Mouse (Mus musculus): Measurements from ENCODE around the gene Stxbp6. TPM values are rescaled to one million over a fixed set of nuclear protein-coding genes. Genes with fewer than 3 reads are reported as not detected.

The Stxbp6 gene
- polyA plus RNA-seq, 1 experiment from 2014 or later: 34.1 TPM

GRCm38 (mm10) chr12:44931716-44932115 is 142.8 kb downstream of the Stxbp6 start:
- Histone ChIP-seq H3K4me1 (ENCODE audit: control insufficient read depth, insufficient read depth, low read length) (peaks cover 8% of the 10 kb centered on the region; the same call in 1 of the 2 replicates), H3K36me3 (ENCODE audit: control insufficient read depth, insufficient read depth, low read length) (no peaks in the 10 kb centered on the region), H3K27me3 (ENCODE audit: control insufficient read depth, insufficient read depth, low read length) (no peaks in the 10 kb centered on the region), H3K9me3 (ENCODE audit: control insufficient read depth, low read length) (no peaks in the 10 kb centered on the region), H3K9ac (ENCODE audit: low read depth, low read length) (no peak overlapping the region), H3K4me2 (replicated peaks; ENCODE audit: low read depth, low read length) (no peak overlapping the region), H3K27ac (ENCODE audit: low read depth, low read length) (no peak overlapping the region), H3K4me3 (ENCODE audit: low read length) (no peak overlapping the region)
- 75% methylated on average over 7 of the region's 7 CpGs for WGBS
- ATAC-seq (ENCODE audit: low FRiP score, low TSS enrichment): no peak

- H3K4me1 ChIP-seq (ENCODE audit: control insufficient read depth, insufficient read depth, low read length): peaks cover 8% of the 10 kb centered on the region; the same call in 1 of the 2 replicates
- no peaks in the 10 kb centered on the region for H3K9me3 ChIP-seq (ENCODE audit: control insufficient read depth, low read length)
- no peak overlapping the region for H3K9ac ChIP-seq (ENCODE audit: low read depth, low read length)
- no peaks in the 10 kb centered on the region for H3K27me3 ChIP-seq (ENCODE audit: control insufficient read depth, insufficient read depth, low read length)
- no peak overlapping the region for H3K4me2 ChIP-seq (replicated peaks; ENCODE audit: low read depth, low read length)
- no peak overlapping the region for H3K4me3 ChIP-seq (ENCODE audit: low read length)
- no peak overlapping the region for H3K27ac ChIP-seq (ENCODE audit: low read depth, low read length)
- peak; percentile 77; the same call in 1 of the 2 replicates for ATAC-seq (ENCODE audit: low FRiP score, low TSS enrichment)
- WGBS: 46% methylated on average over 3 of the region's 3 CpGs
- no peaks in the 10 kb centered on the region for H3K36me3 ChIP-seq (ENCODE audit: control insufficient read depth, insufficient read depth, low read length)
Measured at GRCm38 (mm10) chr12:44928456-44928855, 146.1 kb downstream of the Stxbp6 start.

- peaks cover 8% of the 10 kb centered on the region; the same call in 1 of the 2 replicates for H3K4me1 ChIP-seq (ENCODE audit: control insufficient read depth, insufficient read depth, low read length)
- no peaks in the 10 kb centered on the region for H3K27me3 ChIP-seq (ENCODE audit: control insufficient read depth, insufficient read depth, low read length)
- H3K4me2 ChIP-seq (replicated peaks; ENCODE audit: low read depth, low read length): no peak overlapping the region
- ATAC-seq (ENCODE audit: low FRiP score, low TSS enrichment): no peak
- no peaks in the 10 kb centered on the region for H3K9me3 ChIP-seq (ENCODE audit: control insufficient read depth, low read length)
- no peak overlapping the region for H3K9ac ChIP-seq (ENCODE audit: low read depth, low read length)
- no peaks in the 10 kb centered on the region for H3K36me3 ChIP-seq (ENCODE audit: control insufficient read depth, insufficient read depth, low read length)
- H3K27ac ChIP-seq (ENCODE audit: low read depth, low read length): no peak overlapping the region
- no peak overlapping the region for H3K4me3 ChIP-seq (ENCODE audit: low read length)
- WGBS: 88% methylated on average over 3 of the region's 3 CpGs
Measured at GRCm38 (mm10) chr12:44925901-44926300, 148.6 kb downstream of the Stxbp6 start.

- no peaks in the 10 kb centered on the region for H3K36me3 ChIP-seq (ENCODE audit: control insufficient read depth, insufficient read depth, low read length)
- peaks cover under 1% of the 10 kb centered on the region; the same call in 1 of the 2 replicates for H3K4me1 ChIP-seq (ENCODE audit: control insufficient read depth, insufficient read depth, low read length)
- no peaks in the 10 kb centered on the region for H3K9me3 ChIP-seq (ENCODE audit: control insufficient read depth, low read length)
- H3K27ac ChIP-seq (ENCODE audit: low read depth, low read length): no peak overlapping the region
- H3K4me3 ChIP-seq (ENCODE audit: low read length): no peak overlapping the region
- H3K4me2 ChIP-seq (replicated peaks; ENCODE audit: low read depth, low read length): no peak overlapping the region
- ATAC-seq (ENCODE audit: low FRiP score, low TSS enrichment): no peak
- 91% methylated on average over 3 of the region's 3 CpGs for WGBS
- no peak overlapping the region for H3K9ac ChIP-seq (ENCODE audit: low read depth, low read length)
- H3K27me3 ChIP-seq (ENCODE audit: control insufficient read depth, insufficient read depth, low read length): no peaks in the 10 kb centered on the region
Measured at GRCm38 (mm10) chr12:44923273-44923672, 151.2 kb downstream of the Stxbp6 start.

- H3K9ac ChIP-seq (ENCODE audit: low read depth, low read length): no peak overlapping the region
- no peak overlapping the region for H3K27ac ChIP-seq (ENCODE audit: low read depth, low read length)
- no peaks in the 10 kb centered on the region for H3K4me1 ChIP-seq (ENCODE audit: control insufficient read depth, insufficient read depth, low read length)
- no peaks in the 10 kb centered on the region for H3K36me3 ChIP-seq (ENCODE audit: control insufficient read depth, insufficient read depth, low read length)
- no peaks in the 10 kb centered on the region for H3K27me3 ChIP-seq (ENCODE audit: control insufficient read depth, insufficient read depth, low read length)
- H3K4me2 ChIP-seq (replicated peaks; ENCODE audit: low read depth, low read length): no peak overlapping the region
- H3K9me3 ChIP-seq (ENCODE audit: control insufficient read depth, low read length): no peaks in the 10 kb centered on the region
- WGBS: 45% methylated on average over 4 of the region's 4 CpGs
- ATAC-seq (ENCODE audit: low FRiP score, low TSS enrichment): no peak
- no peak overlapping the region for H3K4me3 ChIP-seq (ENCODE audit: low read length)
Measured at GRCm38 (mm10) chr12:44922241-44922640, 152.3 kb downstream of the Stxbp6 start.

GRCm38 (mm10) chr12:44919613-44920012 is 154.9 kb downstream of the Stxbp6 start:
- 91% methylated on average over 2 of the region's 2 CpGs for WGBS
- Histone ChIP-seq H3K4me3 (ENCODE audit: low read length) (no peak overlapping the region), H3K9ac (ENCODE audit: low read depth, low read length) (no peak overlapping the region), H3K27me3 (ENCODE audit: control insufficient read depth, insufficient read depth, low read length) (no peaks in the 10 kb centered on the region), H3K4me1 (ENCODE audit: control insufficient read depth, insufficient read depth, low read length) (no peaks in the 10 kb centered on the region), H3K36me3 (ENCODE audit: control insufficient read depth, insufficient read depth, low read length) (no peaks in the 10 kb centered on the region), H3K27ac (ENCODE audit: low read depth, low read length) (no peak overlapping the region), H3K4me2 (replicated peaks; ENCODE audit: low read depth, low read length) (no peak overlapping the region), H3K9me3 (ENCODE audit: control insufficient read depth, low read length) (no peaks in the 10 kb centered on the region)
- ATAC-seq (ENCODE audit: low FRiP score, low TSS enrichment): no peak

GRCm38 (mm10) chr12:44918929-44919328 is 155.6 kb downstream of the Stxbp6 start:
- no peak for ATAC-seq (ENCODE audit: low FRiP score, low TSS enrichment)
- H3K27ac ChIP-seq (ENCODE audit: low read depth, low read length): no peak overlapping the region
- H3K27me3 ChIP-seq (ENCODE audit: control insufficient read depth, insufficient read depth, low read length): no peaks in the 10 kb centered on the region
- WGBS: 84% methylated on average over 2 of the region's 2 CpGs
- H3K36me3 ChIP-seq (ENCODE audit: control insufficient read depth, insufficient read depth, low read length): no peaks in the 10 kb centered on the region
- H3K4me3 ChIP-seq (ENCODE audit: low read length): no peak overlapping the region
- H3K4me2 ChIP-seq (replicated peaks; ENCODE audit: low read depth, low read length): no peak overlapping the region
- H3K9ac ChIP-seq (ENCODE audit: low read depth, low read length): no peak overlapping the region
- no peaks in the 10 kb centered on the region for H3K9me3 ChIP-seq (ENCODE audit: control insufficient read depth, low read length)
- no peaks in the 10 kb centered on the region for H3K4me1 ChIP-seq (ENCODE audit: control insufficient read depth, insufficient read depth, low read length)

- no peak overlapping the region for H3K27ac ChIP-seq (ENCODE audit: low read depth, low read length)
- ATAC-seq (ENCODE audit: low FRiP score, low TSS enrichment): no peak
- no peaks in the 10 kb centered on the region for H3K9me3 ChIP-seq (ENCODE audit: control insufficient read depth, low read length)
- H3K4me2 ChIP-seq (replicated peaks; ENCODE audit: low read depth, low read length): no peak overlapping the region
- H3K36me3 ChIP-seq (ENCODE audit: control insufficient read depth, insufficient read depth, low read length): no peaks in the 10 kb centered on the region
- no peaks in the 10 kb centered on the region for H3K4me1 ChIP-seq (ENCODE audit: control insufficient read depth, insufficient read depth, low read length)
- H3K4me3 ChIP-seq (ENCODE audit: low read length): no peak overlapping the region
- no peaks in the 10 kb centered on the region for H3K27me3 ChIP-seq (ENCODE audit: control insufficient read depth, insufficient read depth, low read length)
- WGBS: 68% methylated on average over 4 of the region's 4 CpGs
- H3K9ac ChIP-seq (ENCODE audit: low read depth, low read length): no peak overlapping the region
Measured at GRCm38 (mm10) chr12:44913854-44914253, 160.7 kb downstream of the Stxbp6 start.

GRCm38 (mm10) chr12:44908028-44908702 is 166.3 kb downstream of the Stxbp6 start:
- Histone ChIP-seq H3K4me2 (replicated peaks; ENCODE audit: low read depth, low read length) (no peak overlapping the region), H3K27ac (ENCODE audit: low read depth, low read length) (no peak overlapping the region), H3K9me3 (ENCODE audit: control insufficient read depth, low read length) (no peaks in the 10 kb centered on the region), H3K4me1 (ENCODE audit: control insufficient read depth, insufficient read depth, low read length) (no peaks in the 10 kb centered on the region), H3K9ac (ENCODE audit: low read depth, low read length) (no peak overlapping the region), H3K4me3 (ENCODE audit: low read length) (no peak overlapping the region), H3K36me3 (ENCODE audit: control insufficient read depth, insufficient read depth, low read length) (no peaks in the 10 kb centered on the region), H3K27me3 (ENCODE audit: control insufficient read depth, insufficient read depth, low read length) (no peaks in the 10 kb centered on the region)
- no peak for ATAC-seq (ENCODE audit: low FRiP score, low TSS enrichment)
- 80% methylated on average over 3 of the region's 3 CpGs for WGBS
